Mouse (Mus musculus): ENCODE results near the gene Dpp9. TPM values are rescaled to one million over a fixed set of nuclear protein-coding genes. Genes with fewer than 3 reads are reported as not detected.
A peak's percentile ranks its signal among the peaks of the same experiment; 100 is the strongest.
"Not testable (repeated sequence)": the region's sequence is repeated elsewhere in the genome, so short reads cannot be mapped to it uniquely, and the experiment has no call there.

Dpp9 gene
- polyA plus RNA-seq (2016; fragmentation: Nextera tagmentation; extraction: Ambion mirVana): 27.1 and 28.5 TPM in 2 replicates

DNA sequence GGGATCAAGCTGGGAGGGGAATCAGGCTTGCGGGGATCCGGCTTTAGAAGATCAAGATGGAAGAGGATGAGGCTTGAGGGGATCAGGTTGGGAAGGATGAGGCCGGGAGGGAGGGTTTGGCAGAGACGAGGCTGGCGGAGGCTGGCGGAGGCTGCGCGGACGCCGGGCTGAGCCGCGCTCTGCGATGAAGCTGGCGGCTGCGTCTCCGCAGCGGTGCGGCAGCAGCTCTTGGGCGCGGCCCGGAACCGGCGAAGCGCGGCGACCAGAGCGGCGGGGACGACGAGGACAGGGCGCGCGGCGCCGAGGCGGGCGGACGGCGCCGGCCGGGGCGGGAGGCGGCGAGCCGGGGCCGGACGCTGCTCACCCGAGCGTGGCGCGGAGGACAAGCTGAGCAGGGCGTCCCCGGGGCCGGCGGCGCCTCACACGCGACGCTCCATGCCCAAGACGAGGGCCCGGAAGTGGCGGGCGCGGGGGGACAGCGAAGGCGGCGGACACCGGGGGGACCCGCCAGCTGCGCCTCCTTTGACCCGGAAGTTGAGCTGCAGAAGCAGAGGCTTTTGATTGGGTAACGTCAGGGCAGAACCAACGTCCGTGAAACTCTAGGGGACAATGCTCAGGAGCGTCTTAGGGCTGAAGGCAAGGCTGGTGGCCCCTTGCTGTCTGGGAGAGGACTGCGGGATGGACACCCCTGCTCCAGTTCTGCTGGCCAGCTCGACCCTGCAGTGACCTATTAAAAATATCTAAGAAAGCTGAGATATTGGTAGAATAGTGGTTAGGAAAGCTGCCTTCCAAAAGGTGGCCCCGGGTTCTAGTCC is at the start of gene Dpp9:
Dpp9 (minus strand) TSS at position 529 of the 815 bp plus-strand sequence.
- Histone ChIP-seq H3K4me2 (peak within 1 kb of the TSS; percentile 88), H3K4me3 (peak within 1 kb of the TSS; percentile 83), H3K4me1 (peaks cover 41% of the 10 kb centered on the region), H3K36me3 (peaks cover 12% of the 10 kb centered on the region; the same call in 1 of the 2 replicates), H3K9me3 (replicated peaks) (no peaks in the 10 kb centered on the region), H3K9ac (peak within 1 kb of the TSS; percentile 87), H3K27me3 (replicated peaks) (no peaks in the 10 kb centered on the region; the same call in 1 of the 2 replicates), H3K27ac (peak within 1 kb of the TSS; percentile 85)
- under 1% methylated on average over 70 of the region's 78 CpGs for WGBS (ENCODE audit: insufficient replicate concordance)
- peak; percentile 96 for ATAC-seq

- no peak overlapping the region for H3K4me2 ChIP-seq
- H3K27ac ChIP-seq: peak overlapping the region; percentile 7; the same call in 1 of the 2 replicates
- H3K27me3 ChIP-seq (replicated peaks): no peaks in the 10 kb centered on the region
- H3K9me3 ChIP-seq (replicated peaks): no peaks in the 10 kb centered on the region
- peaks cover 45% of the 10 kb centered on the region for H3K36me3 ChIP-seq
- no peak overlapping the region for H3K9ac ChIP-seq
- H3K4me1 ChIP-seq: peaks cover 41% of the 10 kb centered on the region
- H3K4me3 ChIP-seq: no peak overlapping the region
- ATAC-seq: no peak
- 56% methylated on average over 3 of the region's 3 CpGs for WGBS (ENCODE audit: insufficient replicate concordance)
These were observed 47.6 kb upstream of the Dpp9 start for GRCm38 (mm10) chr17:56266271-56266670.

DNA sequence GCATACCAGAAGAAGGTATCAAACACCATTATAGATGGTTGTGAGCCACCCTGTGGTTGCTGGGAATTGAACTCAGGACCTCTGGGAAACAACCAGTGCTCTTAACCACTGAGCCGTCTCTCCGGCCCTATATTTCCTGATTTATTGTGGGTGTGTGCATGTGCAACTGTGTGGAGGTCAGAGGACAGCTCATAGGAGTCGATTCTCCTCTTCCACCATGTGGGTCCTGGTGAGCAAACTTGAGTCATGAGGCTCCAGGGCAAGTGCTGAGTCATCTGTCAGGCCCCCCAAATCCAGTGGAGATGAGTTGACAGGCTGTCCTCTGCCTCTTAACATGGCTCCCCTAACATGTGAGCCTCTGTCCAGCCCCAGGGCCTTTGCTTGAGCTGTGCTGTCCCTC is 47.2 kb upstream of the Dpp9 start:
- no peak for ATAC-seq
- Histone ChIP-seq H3K4me1 (peaks cover 46% of the 10 kb centered on the region), H3K9me3 (replicated peaks) (no peaks in the 10 kb centered on the region), H3K4me2 (no peak overlapping the region), H3K27ac (0 out of 2 replicates have a peak overlapping the region, but pooled peaks have one; percentile 7), H3K36me3 (peaks cover 45% of the 10 kb centered on the region), H3K4me3 (no peak overlapping the region), H3K9ac (no peak overlapping the region), H3K27me3 (replicated peaks) (no peaks in the 10 kb centered on the region)
- 72% methylated on average over 3 of the region's 3 CpGs for WGBS (ENCODE audit: insufficient replicate concordance)

DNA sequence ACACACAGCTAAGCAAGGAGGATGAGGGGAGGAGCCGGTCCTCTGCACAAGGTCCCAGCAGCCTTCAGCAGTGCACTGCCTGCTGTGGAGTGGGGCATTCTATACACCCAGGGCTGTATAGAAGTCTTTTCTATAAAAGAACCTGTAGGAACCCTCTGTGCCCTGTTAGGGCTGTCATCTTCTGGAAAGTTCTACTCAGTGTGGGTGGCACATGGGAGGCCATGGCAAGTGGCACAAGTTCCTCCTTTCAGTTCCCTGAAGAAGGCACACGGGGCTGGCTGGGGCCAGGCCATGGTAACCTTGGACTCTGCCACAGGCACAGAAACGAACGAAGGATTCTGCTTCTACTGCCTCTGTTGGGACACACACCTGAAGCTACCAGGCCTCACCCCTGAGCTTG is 46.3 kb upstream of the Dpp9 start:
- no peak overlapping the region for H3K27ac ChIP-seq
- peaks cover 53% of the 10 kb centered on the region for H3K4me1 ChIP-seq
- H3K9me3 ChIP-seq (replicated peaks): no peaks in the 10 kb centered on the region
- no peak overlapping the region for H3K4me3 ChIP-seq
- H3K9ac ChIP-seq: no peak overlapping the region
- ATAC-seq: no peak
- no peaks in the 10 kb centered on the region for H3K27me3 ChIP-seq (replicated peaks)
- H3K4me2 ChIP-seq: no peak overlapping the region
- H3K36me3 ChIP-seq: peaks cover 45% of the 10 kb centered on the region
- WGBS (ENCODE audit: insufficient replicate concordance): 84% methylated on average over 4 of the region's 4 CpGs

DNA sequence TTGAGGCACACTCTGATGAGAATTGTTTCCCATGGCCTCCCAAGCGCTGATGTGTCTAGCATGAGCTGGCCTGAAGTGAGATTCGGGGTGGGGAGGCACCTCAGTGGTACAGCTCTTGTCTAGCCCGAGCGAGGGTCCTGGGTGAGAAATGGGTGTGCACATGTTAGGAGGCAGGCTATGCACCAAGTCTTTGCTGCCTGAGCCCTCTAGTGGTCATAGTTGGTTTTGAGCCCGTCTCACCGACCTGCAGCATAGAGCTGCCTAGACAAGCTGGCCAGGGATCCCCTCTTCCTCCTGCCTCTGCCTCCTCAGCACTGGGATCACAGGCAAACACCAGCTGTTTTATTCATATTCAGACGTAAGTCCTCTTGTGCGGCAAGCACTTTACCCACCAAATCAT is 45.3 kb upstream of the Dpp9 start:
- no peaks in the 10 kb centered on the region for H3K9me3 ChIP-seq (replicated peaks)
- ATAC-seq: peak; percentile 68
- peaks cover 53% of the 10 kb centered on the region for H3K36me3 ChIP-seq
- H3K4me2 ChIP-seq: no peak overlapping the region
- H3K4me1 ChIP-seq: peaks cover 53% of the 10 kb centered on the region
- no peak overlapping the region for H3K9ac ChIP-seq
- no peak overlapping the region for H3K27ac ChIP-seq
- H3K4me3 ChIP-seq: no peak overlapping the region
- WGBS (ENCODE audit: insufficient replicate concordance): 20% methylated on average over 8 of the region's 8 CpGs
- H3K27me3 ChIP-seq (replicated peaks): no peaks in the 10 kb centered on the region

DNA sequence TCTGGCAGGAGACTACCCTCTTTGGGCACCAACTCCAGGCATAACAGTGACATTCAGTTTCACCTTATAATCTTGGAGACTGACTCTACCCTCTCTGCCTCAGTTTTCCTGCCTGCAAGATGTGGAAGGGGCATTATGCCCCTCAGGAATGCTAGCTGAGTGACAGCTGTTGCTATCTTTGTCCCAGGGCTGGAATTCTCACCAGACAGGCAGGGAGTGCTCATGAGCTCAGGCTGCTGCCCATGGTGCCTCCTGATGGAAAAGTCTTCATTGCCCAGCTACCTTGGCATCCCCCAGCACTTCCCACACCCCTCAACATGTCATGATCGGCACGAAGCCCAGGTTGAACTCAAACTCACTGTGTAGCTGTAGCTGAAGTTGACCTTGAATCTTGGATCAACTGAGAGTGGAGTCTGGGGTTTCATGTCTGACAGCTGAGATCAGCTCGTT is 44.0 kb upstream of the Dpp9 start:
- Histone ChIP-seq H3K27ac (no peak overlapping the region), H3K4me3 (no peak overlapping the region), H3K36me3 (peaks cover 65% of the 10 kb centered on the region), H3K9me3 (replicated peaks) (no peaks in the 10 kb centered on the region), H3K9ac (no peak overlapping the region), H3K4me2 (no peak overlapping the region), H3K4me1 (peaks cover 62% of the 10 kb centered on the region), H3K27me3 (replicated peaks) (no peaks in the 10 kb centered on the region)
- 66% methylated on average over 3 of the region's 3 CpGs for WGBS (ENCODE audit: insufficient replicate concordance)
- ATAC-seq: no peak

- Histone ChIP-seq H3K27me3 (replicated peaks) (no peaks in the 10 kb centered on the region), H3K4me1 (peaks cover 65% of the 10 kb centered on the region), H3K9me3 (replicated peaks) (no peaks in the 10 kb centered on the region), H3K36me3 (peaks cover 68% of the 10 kb centered on the region), H3K4me2 (no peak overlapping the region), H3K4me3 (no peak overlapping the region), H3K27ac (no peak overlapping the region), H3K9ac (no peak overlapping the region)
- WGBS (ENCODE audit: insufficient replicate concordance): 73% methylated on average over 3 of the region's 3 CpGs
- ATAC-seq: no peak
These were observed 42.5 kb upstream of the Dpp9 start for GRCm38 (mm10) chr17:56261166-56261565.

GRCm38 (mm10) chr17:56259301-56260037 is 40.8 kb upstream of the Dpp9 start:
- Histone ChIP-seq H3K9ac (peak overlapping the region; percentile 37; the same call in 1 of the 2 replicates), H3K27me3 (replicated peaks) (no peaks in the 10 kb centered on the region), H3K36me3 (peaks cover 58% of the 10 kb centered on the region), H3K4me3 (peak overlapping the region; percentile 85; the same call in 1 of the 2 replicates), H3K27ac (no peak overlapping the region), H3K4me1 (peaks cover 59% of the 10 kb centered on the region), H3K9me3 (replicated peaks) (no peaks in the 10 kb centered on the region), H3K4me2 (peak overlapping the region; percentile 99)
- WGBS (ENCODE audit: insufficient replicate concordance): 81% methylated on average over 10 of the region's 10 CpGs
- ATAC-seq: no peak

DNA sequence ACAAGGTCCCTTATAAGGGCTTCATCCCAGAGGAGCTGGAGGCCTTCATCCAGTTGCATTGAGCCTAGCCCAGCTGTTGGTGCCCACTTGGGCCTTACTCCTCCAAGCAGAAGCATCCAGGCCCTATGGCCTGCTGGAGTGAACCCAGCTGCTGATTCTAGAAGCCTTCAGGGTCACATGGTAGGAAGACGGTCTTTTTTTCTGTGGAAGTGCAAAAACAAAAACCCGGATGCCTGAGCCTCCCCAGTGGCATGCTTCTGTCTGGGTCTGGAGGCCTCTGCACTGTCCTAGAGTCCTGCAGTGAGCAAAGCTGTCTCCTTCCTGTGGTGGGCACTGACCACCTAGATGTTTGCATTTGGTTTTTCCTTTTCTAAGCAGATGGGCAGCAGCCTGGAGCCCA is 40.1 kb upstream of the Dpp9 start:
- H3K9me3 ChIP-seq (replicated peaks); H3K27me3 ChIP-seq (replicated peaks); ATAC-seq; H3K27ac ChIP-seq: not testable (repeated sequence)
- H3K9ac ChIP-seq: peak overlapping the region; percentile 37; the same call in 1 of the 2 replicates
- peak overlapping the region; percentile 99 for H3K4me2 ChIP-seq
- H3K4me3 ChIP-seq: peak overlapping the region; percentile 85
- 60% methylated on average over 2 of the region's 2 CpGs for WGBS (ENCODE audit: insufficient replicate concordance)
- peaks cover 59% of the 10 kb centered on the region for H3K4me1 ChIP-seq
- H3K36me3 ChIP-seq: peaks cover 58% of the 10 kb centered on the region

GRCm38 (mm10) chr17:56258269-56258668 is 39.6 kb upstream of the Dpp9 start:
- not testable (repeated sequence) for H3K27ac ChIP-seq; ATAC-seq; H3K27me3 ChIP-seq (replicated peaks); H3K9ac ChIP-seq; H3K9me3 ChIP-seq (replicated peaks)
- peak overlapping the region; percentile 99 for H3K4me2 ChIP-seq
- H3K36me3 ChIP-seq: peaks cover 57% of the 10 kb centered on the region
- peak overlapping the region; percentile 85 for H3K4me3 ChIP-seq
- peaks cover 59% of the 10 kb centered on the region for H3K4me1 ChIP-seq
- WGBS (ENCODE audit: insufficient replicate concordance): 81% methylated on average over 19 of the region's 19 CpGs

GRCm38 (mm10) chr17:56257181-56257894 is 38.6 kb upstream of the Dpp9 start:
- Histone ChIP-seq H3K36me3 (peaks cover 48% of the 10 kb centered on the region), H3K27me3 (replicated peaks) (no peaks in the 10 kb centered on the region), H3K4me2 (peak overlapping the region; percentile 99), H3K9ac (peak overlapping the region; percentile 78), H3K27ac (peak overlapping the region; percentile 95), H3K4me1 (peaks cover 56% of the 10 kb centered on the region), H3K9me3 (replicated peaks) (no peaks in the 10 kb centered on the region), H3K4me3 (peak overlapping the region; percentile 85)
- 5% methylated on average over 58 of the region's 58 CpGs for WGBS (ENCODE audit: insufficient replicate concordance)
- no peak for ATAC-seq
